Mouse (Mus musculus) ES-Bruce4 (cell line): ENCODE measurements around the gene Grk3.

Experiments
- CTCF ChIP-seq: IDR thresholded peaks from one replicate; pipeline ENCODE4 v1.8.1; 2011; ENCODE audit warnings: low read depth, low read length
- POLR2A ChIP-seq: IDR thresholded peaks from one replicate; pipeline ENCODE4 v1.8.1; 2011; ENCODE audit warnings: low read length; ENCODE audit not compliant: insufficient read depth

DNA sequence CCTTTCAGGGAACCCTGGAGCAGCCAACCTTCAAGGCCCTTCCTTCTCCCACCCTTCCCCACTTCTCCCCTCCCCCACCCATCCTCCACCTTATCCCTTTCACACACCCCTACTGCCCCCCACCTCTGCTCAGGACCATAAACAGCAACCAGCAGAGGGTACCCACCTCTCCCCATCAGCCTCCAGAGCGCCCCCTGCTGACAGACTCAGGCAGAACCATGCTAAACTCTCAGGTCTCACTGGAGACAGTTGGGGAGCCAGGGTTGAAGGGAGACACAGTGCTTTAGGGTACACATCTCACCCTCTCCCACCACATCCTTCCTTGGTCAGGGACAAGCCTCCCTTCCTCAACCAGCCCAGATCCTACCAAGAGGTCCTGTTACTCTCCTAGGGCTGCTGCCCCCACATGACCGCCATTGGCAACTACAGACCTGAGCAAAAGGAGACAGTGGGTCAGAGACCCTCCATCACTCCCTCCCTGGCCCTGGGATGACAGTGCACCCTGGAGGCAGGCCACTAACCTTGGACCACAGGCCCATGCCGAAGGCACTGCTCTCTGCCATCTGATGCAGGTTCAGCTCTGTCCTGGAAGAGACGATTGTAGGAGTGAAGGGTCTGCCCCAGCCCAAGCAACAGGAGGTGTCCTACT, 150.7 kb downstream of the Grk3 start:
- TF ChIP-seq CTCF (peak; percentile 70), POLR2A (no peak)
